Mouse (Mus musculus): ENCODE measurements around the gene Cox19.

DNA sequence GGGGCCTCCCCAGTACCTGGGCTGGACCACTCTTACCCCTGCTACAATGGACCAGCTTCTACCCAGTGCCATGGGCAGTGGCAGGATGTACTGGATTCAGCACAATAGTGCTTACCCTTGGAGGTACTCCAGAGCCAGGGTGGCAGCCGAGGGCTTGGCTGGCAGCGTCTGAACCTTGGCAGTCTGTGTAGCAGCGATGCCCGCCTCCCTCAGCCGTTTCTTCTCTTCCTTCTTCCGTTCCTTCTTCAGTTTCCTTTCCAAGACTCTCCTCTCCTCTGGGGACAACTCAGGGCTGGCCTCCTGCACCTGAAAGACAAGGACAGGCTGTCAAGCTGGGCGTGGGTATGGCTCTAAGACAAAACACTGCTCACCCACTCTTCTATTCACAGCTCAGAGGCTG lies 12.6 kb upstream of the Cox19 start:
- TF ChIP-seq TAL1 (IDR thresholded peaks at IDR 0.05; ENCODE audit: low read length) = no peak
- TF ChIP-seq GATA1 (IDR thresholded peaks at IDR 0.05; ENCODE audit: low read length) = no peak
